Mouse (Mus musculus) ovary, postnatal 36 days (tissue): ENCODE measurements at regions not wholly inside any gene's neighbourhood (a gene's known extent, or its start where the extent isn't known, plus 50 kb on each side); places are given as distances from the start of the nearest gene placed in this dataset.

Experiments
- DNase-seq: peaks from one replicate; pipeline ENCODE4 v3.0.0; 2022; ENCODE audit warnings: low spot score, mixed read lengths

DNA sequence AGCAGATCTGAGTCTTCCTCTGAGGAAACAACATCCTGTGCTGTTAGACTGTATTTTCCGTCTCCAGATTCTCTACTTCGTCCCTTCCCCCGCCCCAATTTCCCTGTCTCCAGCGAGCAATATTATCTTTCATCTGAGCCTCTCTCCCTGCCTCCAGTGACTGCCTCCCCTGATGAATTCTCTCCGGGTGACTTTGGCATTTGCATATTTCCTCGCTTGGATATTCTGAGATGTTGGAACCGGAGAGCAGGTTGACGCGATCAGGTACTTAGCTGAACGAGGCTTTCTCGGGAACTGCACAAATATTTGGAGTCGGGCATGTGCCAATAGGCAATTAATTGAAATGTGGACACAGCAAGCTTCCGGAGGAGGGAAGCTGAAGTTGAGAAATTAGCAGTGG lies 323.8 kb upstream of the 4930535I16Rik start:
- no peak for DNase-seq

DNA sequence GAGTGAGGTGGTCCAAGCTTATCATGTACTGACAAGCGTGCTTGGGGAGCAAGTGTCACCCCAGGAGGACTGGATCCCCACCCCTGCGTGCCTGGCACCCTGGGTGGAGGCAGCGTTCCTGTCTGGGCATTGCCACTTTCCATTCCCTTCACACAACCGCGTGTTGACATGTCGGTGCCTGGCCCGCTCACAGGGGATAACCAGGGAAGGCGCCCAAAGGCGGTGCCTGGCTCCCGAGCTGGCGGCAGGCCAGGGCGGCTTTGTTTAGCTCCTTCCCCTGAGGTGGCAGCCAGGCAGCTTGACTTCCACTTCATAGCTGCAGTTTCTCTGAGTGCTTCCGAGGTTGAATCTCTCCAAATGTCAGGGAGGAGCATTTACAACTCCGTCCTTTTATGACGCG lies 318.7 kb upstream of the 4930535I16Rik start:
- DNase-seq = peak; percentile 47

DNA sequence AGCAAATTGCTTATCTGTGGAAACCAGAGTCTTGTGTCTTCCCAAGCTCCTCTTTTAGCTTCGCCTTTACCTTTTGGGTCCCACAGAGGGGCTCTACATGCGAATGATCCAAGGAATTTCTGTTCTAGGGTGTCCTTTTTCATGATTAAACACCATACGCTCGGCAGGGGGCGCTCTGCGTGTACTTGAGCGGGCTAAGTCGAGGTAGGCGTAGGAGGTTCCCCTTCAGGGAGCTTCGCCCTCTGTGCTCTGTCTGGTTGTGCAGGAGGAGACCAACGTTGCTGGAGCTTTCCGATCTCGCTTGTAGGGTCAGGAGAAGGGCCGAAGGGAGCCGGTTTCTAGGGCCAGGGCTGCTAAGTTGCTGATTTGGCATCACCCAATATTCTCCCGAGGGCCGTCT lies 310.7 kb upstream of the 4930535I16Rik start:
- peak; percentile 55 for DNase-seq

DNA sequence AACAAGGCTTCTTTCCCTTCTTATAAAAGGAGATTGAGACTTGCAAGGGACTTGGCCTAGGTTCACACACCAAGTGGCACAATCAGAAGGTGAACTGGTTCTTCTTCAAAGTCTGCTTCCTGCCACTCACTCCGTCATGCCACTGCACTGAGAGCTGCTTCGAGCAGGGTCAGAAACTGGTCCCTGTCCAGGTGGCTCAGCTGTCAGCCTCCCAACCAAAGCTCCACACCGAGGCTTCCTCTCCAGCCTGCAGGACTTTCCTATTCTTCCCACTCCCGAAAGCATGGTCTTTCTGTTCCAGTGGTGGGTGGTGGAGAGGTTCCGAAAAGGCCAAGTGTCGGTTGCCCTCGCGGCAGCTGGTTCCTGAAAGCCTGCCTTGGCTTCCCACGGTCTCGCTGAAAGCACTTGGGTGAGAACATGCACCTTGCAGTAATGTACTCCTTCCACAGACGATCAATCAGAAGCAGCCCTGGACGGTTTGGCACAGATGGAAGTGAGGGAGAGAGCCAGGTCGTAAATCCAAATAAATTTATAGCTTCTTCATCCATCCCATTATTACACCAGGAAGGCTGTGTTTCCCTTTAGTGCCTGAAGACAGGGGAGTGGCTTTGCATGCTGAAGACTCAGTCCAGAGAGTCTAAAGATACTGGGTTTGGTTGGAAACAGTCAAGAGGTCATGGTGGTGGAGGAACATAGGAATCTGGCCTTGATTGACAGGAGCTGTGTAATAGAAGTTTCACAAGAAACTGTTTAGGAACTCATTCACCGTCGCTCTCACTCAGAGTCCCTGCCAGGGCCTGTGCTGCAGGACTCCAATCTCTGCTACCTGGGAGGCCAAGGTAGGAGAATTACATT lies 306.1 kb upstream of the 4930535I16Rik start:
- DNase-seq = no peak

DNA sequence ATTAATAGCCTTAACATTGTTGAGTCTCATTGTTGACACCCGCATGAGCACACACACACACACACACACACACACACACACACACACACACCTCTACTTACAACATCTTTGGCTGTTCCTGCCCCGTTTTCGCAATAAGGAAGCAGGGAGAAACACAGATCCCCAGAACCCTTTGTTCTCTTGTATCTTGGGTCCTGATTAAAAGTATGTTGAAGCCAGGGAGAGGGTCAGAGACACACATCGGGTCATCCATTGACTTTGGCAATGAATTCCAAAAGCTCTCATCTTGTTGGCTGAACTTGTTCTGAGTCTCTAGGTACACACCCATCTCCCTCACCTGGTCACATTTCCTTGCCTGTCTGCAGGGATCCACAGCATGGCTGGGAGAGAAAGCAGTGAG lies 303.9 kb upstream of the 4930535I16Rik start:
- DNase-seq = no peak

DNA sequence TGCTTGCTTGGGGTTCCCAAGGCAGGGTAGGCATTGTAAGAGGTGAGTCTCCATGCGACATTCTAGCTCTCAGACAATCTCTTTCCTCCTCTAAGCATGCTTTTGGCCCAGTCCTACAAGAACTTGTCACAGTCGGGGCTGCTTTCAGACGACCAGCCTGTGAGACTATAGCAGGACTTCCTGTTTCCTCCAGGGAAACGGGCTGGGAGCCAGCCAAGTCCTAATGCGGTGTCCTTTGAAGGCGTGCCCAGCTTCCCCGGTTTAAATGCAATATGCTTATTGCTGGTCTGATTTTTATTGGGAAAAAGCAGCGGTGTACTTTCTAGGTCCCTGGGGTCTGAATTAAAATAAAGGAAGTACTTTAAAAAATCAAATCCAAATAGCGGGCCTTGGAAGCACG lies 299.4 kb upstream of the 4930535I16Rik start:
- peak; percentile 15 for DNase-seq

DNA sequence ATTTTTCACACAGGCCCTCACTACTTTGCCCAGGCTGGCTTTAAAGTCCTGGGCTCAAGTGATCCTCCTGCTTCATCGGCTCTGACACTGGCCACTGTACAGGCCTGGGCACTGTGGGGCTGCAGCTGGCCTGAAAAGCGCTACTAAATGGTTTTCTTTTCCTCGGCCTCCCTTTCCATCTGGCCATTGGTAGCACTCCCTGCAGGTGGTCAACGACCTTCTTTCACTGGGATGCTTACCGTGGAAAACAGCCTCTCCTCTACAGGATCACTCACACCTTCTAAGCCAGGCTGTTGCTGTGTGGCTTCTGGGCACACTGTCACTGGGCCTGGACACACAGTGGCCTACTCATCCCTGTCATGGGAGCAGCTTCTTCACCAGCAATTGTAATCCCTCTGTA lies 298.5 kb upstream of the 4930535I16Rik start:
- DNase-seq = no peak

DNA sequence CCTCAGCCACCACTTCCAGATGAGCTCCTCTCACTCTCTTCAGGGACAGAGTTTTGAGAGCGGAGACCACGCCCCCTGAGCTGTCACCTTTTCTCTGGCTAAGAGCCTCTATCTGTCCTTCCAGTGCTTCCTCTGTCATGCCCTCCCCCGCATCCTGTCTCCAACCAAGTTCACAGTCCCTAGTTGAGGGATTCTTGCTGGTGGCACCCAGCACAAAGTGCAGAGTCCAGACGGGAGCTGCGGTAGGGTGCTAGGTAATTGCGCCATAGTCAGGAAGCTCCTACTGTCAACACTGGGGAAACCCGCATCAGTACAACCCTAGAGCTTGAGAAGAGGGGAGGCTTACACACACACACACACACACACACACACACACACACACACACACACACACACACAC lies 297.3 kb upstream of the 4930535I16Rik start:
- no peak for DNase-seq

DNA sequence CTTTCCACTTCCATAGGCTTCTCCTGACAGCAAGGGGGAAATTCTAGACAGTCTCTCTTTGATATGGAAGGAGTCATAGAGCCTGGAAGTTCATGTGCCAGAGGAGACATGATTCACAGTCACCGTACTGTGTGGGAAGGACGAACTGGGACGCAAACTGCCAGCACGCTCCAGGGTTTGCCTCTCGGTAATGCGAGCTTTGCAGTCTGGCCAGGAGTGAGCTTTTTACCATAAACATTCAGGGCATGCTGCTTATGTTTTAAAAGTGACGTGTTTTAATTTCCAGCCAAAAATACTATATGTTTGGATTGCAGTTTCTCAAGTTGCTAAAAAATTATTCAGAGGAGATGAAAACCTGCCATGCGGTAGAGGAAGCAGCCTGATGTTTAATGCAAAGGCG lies 292.3 kb upstream of the 4930535I16Rik start:
- DNase-seq = no peak

DNA sequence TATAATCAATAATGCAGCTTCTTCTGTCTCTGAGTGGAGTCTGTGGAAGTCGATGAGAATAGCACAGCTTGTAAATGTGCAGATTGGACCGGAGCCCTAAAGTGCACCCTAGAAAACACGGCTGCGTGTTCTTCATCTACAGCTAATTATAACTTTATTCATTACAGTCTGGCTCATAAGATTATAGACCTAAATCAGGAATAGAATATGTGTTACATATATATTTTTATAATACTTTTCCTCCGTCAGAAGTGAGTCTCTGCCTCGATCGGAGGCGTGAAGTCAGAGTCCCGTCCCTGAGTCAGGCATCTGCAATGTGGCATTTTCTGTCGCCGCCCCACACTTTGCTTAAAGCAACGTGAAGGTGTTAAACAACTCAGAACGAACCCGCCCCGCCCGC lies 288.7 kb upstream of the 4930535I16Rik start:
- DNase-seq = no peak

DNA sequence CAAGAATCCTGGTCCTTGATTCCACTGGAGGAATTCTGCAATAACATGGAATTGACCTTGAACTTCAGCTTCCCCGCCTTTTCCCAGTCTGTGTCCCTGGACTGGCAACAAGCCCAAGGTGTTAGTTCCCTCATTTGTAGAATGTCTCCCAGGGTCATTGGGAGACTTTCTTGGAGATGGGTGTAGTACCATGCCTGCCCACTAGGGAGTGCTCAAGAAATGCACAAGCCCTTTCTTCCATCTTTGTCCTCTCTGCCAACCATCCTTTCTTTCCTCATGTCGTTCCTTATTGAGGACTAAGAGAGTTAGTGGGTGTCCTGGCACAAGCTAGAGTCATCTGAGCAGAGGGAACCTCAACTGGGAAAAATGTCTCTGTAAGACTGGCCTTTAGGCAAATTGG lies 285.9 kb upstream of the 4930535I16Rik start:
- no peak for DNase-seq

DNA sequence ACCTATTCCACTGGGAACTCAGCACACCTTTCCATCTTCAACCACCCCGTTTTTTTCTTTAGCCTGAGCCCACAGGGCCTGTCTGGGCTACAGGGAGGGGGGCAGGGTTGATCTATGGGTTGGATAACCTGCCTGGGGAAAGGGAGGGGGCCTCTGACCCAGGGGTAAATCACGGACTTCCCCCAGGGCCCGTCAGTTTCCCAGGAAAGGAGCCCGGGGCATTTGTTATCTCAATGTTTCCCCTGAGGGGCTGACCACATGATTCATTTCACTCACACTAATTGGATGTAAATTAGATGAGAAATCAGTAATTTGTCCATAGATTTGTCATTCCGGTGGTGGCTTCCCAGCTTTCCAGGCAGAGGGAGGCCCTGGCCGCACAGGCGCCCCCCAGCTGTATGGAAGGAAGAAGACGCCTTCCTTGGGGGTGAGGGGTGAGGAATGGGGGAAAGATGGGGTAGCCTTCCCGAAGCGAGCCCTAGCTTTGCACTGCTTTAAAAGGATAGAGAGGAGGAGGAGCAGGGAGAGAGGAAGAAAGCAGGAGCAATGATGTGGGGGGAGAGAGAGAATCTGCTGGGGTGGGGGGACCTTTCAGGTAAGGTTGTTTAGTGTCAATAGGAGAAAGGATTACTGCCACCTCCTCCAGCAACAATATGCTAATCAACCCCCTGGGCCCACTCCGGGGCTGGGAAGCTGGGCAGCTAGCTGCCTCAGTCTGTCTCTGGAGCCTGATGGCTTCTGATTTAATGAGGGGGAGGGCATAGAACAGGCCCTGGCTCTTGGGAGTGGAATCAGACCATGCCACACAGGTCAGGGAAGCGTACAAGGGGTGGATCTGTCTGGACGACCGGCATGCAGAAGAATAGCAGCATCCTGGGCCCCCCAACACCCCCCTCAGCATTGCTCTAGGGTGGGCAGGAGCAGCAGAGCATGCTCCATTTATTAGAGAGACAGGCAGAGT lies 282.3 kb upstream of the 4930535I16Rik start:
- no peak for DNase-seq

DNA sequence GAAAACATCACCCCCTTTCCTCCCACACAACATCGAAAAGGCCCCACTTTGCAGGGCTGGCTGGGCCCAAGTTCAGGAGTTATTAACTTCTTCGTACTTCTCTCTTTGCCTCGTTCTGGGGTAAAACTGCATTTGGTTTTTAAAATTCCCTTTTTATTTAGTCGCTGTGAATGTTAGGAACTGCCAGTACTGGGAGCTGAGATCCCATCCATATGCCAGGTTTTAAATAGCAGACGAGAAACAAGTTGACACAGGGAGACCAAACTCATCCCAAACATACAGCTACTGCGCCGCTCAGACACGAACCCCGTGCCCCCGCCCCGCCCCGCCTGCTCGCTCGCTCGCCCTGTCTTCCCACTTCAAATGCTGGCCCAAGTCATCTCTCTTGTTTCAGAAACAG lies 281.0 kb upstream of the 4930535I16Rik start:
- no peak for DNase-seq

DNA sequence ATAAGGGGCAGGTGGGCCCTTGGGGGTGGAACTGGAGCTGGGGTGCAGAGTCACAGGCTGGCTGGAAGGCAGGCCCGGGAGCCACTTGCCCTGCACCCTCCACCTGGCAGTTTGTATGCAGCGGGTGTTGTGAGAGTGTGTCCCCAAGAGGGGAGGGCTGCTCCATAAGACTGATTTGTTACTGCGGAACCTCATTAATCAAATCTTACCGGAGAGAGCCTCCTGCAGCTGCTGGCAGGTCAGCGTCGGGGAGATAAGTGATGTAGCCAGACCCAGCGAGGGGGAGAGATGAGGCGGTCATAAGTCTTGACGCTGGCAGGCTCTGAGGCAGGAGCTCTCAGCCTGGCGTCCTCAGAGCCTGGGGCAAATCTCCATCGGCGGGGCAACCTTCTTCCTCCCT lies 278.9 kb upstream of the 4930535I16Rik start:
- DNase-seq = no peak

DNA sequence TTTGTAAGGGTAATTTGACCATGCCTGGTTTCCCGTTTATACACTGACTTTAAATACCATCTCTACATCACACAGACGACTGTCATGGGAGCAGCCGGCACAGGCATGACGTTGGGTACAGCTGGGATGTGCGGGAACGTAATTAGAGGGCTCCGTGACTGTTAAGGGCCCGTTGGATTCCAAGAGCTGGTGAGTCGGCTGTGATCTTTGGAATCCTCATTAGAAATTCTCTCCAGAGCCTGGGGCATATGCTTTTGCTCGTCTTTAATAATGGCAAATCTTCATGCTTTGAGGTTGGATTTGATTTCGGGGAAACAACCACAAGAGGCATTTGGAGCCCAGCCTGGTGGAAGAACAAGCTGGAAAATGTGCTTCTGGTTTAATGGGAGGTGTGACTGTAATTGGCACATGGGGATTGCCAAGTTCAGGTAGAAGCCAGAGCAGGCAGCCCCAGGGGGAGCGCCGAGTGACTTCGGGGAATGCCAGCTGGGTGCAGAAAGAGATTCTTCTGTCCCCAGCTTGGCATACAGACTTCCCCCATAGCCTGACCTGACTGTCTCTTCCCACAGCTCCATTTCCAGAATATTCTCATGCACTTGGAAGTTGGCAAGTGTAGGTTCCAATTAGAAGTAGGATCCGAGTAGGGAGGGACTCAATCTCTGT lies 275.4 kb upstream of the 4930535I16Rik start:
- no peak for DNase-seq

DNA sequence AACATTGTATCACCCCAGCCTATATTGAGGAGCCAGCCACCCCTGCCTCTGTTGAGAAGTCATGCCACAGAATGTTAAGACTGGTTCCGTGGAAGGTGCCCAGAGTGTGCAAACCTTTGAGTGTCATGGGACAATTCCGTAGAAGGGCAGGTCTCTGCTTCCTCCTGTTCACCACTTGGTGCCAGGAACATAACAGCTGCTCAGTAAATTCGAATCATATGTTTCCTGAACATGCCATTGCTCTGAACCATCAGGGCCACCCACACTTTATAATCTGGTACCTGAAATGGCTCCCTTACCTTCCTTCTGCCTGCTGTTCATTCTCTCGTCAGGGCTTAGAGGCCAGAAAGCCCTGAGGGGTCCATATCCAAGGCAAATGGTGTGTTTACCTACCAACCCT lies 273.0 kb upstream of the 4930535I16Rik start:
- DNase-seq = no peak

DNA sequence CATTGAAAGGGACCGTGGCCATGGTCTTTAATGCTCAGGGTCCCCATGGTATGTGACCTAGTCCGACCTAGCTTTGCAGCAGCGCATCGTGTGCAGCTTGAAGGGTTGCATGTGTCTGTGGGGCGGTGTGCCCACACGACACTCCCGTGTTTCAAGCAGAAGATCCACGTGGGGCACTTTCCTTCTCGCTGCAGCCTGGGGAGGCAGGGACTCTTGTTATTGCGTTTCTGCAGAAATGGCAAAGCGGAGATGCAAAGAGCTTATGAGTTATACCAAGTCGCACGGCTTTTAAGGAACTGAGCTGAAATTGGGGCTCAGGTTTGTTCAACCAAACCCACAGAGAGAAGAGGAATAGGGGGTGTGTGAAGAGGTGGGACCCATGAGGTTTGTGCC lies 272.2 kb upstream of the 4930535I16Rik start:
- DNase-seq = no peak

DNA sequence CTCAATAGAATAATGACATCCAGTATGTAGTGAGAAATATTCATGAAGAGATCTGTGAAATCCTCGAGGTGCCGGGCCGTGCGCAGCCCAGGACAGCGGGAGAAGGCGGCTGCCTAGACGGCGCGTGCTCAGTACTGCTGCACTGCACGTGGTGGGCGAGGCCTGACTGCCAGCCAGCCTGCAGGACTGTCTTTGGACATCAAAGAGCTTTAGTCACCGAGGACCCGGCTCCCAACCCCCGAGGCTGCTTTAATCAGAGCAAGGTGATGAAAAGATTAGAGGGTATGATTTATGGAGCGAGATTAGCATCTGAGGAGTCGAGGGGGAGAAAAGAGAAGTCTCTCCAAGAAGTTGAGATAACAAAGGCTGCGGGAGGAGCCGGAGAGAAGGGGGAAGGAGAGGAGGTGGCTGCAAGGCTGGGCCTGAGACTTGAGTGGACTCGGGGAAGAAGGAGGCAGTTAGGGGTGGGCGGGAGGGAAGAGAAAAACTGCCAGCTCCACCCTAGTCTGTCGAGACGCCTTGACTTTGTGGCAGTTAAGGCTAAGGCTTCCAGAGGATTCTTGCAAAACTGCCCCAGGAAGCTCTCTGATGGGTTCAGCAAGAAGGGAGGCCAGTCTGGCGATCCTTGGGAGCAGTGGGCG lies 271.6 kb upstream of the 4930535I16Rik start:
- DNase-seq = peak; percentile 8

DNA sequence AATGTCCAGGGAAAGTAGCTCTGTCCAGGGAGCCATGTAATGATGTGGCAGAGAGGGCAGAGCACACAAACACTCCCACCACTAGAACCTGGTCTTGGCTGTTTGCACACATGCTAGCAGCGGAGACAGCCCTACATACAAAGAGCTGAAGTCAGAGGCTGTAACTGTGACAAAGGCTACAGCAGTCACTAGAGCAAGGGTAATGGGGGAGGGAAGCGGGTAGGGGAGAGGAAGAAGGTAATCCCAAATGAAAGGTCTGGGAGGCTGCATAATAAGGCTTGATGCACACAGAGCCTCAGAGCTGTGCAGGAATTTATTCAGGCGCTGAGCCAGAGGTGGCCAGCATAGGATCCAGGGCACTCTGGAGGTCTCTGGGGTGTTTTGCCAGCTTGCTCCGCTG lies 269.3 kb upstream of the 4930535I16Rik start:
- no peak for DNase-seq

DNA sequence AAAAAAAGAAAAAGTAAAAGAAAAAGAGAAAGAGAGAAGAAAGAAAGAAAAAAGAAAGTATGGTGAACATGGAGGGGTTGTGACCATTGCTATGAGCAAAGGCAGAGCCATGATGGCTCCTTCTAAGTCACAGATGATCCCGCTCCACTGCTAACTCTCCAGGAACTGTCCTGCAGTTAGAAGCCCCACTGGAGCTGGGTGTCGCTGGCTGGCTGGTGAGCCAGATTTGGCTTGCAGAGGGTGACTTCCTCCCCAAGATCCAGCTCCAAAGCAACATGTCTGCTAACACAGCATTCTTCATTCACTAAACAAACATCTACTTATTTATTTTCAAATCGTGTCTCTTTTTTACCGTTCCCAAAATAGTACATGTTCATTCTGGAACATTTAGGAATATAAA lies 263.5 kb upstream of the 4930535I16Rik start:
- DNase-seq = no peak

DNA sequence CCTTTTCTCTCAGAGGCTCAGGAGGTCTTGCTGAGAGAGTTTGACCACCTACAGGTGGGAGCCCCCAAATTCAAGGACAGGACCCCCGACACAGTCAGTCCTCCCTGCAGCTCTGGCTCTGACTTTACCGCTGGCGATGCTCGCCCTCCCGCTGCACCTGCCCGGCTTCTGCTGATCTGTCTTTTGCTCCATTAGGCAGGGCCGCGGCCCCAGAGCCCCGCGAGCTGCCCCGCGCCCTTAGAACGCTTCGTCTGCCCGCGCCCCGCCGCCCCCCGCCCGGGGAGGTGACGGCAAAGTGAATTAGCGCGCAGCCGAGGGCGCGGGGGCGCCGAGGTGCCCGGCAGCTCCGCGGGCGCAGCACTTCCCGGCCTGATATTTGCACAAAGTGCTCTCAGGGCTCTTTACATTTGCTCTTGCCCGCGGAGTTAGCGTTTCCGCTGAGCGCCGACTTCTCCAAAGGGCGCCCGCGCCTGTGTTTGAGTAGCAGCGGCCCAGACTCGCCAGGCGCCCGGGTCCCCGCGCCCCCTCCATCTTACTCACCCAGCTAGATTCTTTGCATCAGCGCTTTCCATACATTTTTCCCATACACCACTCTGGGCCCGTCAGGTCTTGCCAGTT lies 260.7 kb upstream of the 4930535I16Rik start:
- no peak for DNase-seq

DNA sequence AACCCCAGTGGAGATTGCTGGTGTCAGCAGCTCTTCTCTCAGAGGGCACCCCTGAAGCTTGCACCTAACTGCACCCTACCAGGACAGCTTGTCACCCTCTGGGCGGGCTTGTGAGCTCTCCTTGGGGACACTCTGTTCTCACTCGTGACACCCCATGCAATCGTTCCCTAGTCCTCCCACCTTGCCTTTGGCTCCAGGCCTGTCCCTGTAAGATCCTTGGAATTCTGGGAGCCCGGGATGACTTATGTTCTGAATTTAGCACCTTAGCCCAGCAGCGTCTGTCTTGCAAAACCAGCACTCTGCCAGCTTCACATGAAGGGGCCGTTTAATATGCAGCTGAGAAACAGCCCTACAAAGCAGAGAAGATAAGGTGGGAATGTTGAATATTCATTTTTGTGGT lies 257.7 kb upstream of the 4930535I16Rik start:
- no peak for DNase-seq
